Mouse (Mus musculus) Patski (cell line): ENCODE data around the gene Tjp2. TPM values are rescaled to one million over a fixed set of nuclear protein-coding genes. Genes with fewer than 3 reads are reported as not detected.
A peak's percentile ranks its signal among the peaks of the same experiment; 100 is the strongest.

Experiments used
- ATAC-seq: fragments of 100-300 bp; one replicate; pipeline ENCODE4 v1.8.0; 2021
- CTCF ChIA-PET: fragments of 350-600 bp; sonication (Branson Sonifier 250); formaldehyde crosslinking; loops from one replicate; lab custom pipeline; 2022; ENCODE audit warnings: inconsistent platforms; lab: Charles Lee
- POLR2A ChIA-PET: fragments of 350-600 bp; sonication (Branson Sonifier 250); formaldehyde crosslinking; loops from one replicate; lab custom pipeline; 2022; ENCODE audit warnings: antibody characterized with exemption, inconsistent platforms; lab: Charles Lee
- DNase-seq: peaks from one replicate; pipeline ENCODE4 v3.0.0-alpha.2; 2011; ENCODE audit warnings: low read depth, low spot score
- H3K27me3 ChIP-seq: fragments of 371-371 bp; one replicate; pipeline ENCODE4 v1.5.1; 2021
- CTCF ChIP-seq: fragments of 100-300 bp; IDR thresholded peaks from one replicate; pipeline ENCODE4 v1.5.1; 2021
- in situ Hi-C: fragments of 300-500 bp; cut with MboI; formaldehyde crosslinking; loops from 3 replicates; pipeline ENCODE4 v1.11.1; 2018; ENCODE audit warnings: low pct_unique_long_range_greater_than_20kb, mixed read lengths
- polyA plus RNA-seq: library from polyadenylated mRNA; unstranded; gene quantifications from one replicate; pipeline ENCODE4 v1.2.3, GENCODE M21; 2021

Gene Tjp2
- polyA plus RNA-seq, 1 experiment from 2014 or later = 43.3 TPM

DNA sequence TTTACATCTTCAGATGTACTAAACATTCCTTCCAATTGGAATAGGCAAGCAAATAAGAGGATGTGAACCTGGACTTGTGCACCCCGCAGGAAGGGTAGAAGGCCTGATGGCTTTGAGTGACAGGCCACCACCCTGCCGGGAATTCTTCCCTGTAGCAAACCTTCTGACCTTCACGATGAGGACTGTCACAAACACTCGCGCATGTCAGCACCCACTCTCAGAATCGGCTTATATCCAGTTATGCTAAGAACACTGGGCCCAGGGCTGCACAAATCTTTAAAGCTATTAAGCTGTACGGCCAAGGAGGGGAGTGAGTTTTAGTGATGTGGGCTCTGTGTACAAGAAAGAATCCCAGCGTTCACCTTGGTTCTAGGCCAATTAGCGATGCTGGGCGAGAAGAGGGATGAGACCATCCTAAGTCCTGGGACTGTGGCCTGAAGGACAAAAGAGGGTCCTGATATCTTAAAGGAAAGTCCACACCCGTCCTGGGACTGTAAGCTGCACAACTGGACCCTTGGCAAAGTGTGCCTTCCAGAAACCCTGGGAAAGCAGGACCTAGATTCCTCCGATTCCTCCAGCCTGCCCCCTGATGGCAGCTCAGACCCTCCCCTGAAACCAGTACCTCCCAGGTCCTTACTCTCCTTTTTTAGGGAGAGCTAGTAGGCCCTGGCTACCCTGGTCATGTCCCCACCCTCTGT, 12.1 kb downstream of the Tjp2 start:
- DNase-seq (no peak), ATAC-seq (no peak)
- no peak for TF ChIP-seq CTCF
- H3K27me3 ChIP-seq = no peaks in the 10 kb centered on the region
- in situ Hi-C loops = no loop called here
- CTCF ChIA-PET = interaction anchor here (0.9 to 1.6 kb wide), 5 partner anchors 9 to 51 kb away, joined by 3 to 6 read pairs (median 3); no protein-coding TSS in a partner anchor
- POLR2A ChIA-PET = no interaction called here

DNA sequence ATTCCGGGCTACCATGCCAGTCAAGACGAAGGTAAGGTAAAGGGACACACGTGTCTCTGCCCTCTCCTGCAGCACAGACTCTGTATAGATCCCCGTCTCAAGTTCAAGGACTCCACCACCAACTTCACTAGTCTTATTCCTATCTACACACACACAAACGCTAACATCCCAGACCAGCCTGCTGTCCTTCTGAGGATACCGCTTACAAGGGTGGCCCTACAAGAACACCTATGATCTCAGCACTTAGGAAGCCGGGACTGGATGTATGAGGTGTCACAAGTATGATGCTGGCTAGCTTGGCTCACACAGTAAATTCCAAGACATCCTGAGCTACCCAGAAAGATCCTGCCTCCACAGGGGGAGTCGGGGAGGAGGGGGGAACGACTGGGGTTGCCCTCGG, 13.7 kb downstream of the Tjp2 start:
- H3K27me3 ChIP-seq = no peaks in the 10 kb centered on the region
- POLR2A ChIA-PET = interaction anchor here (0.6 kb wide), 2 partner anchors 15 to 1206 kb away, joined by 3 read pairs; no protein-coding TSS in a partner anchor
- in situ Hi-C loops = no loop called here
- TF ChIP-seq CTCF = no peak
- CTCF ChIA-PET = interaction anchor here (0.9 to 1.1 kb wide), 2 partner anchors 10 to 58 kb away, joined by 3 to 6 read pairs; no protein-coding TSS in a partner anchor
- ATAC-seq (peak; percentile 95), DNase-seq (peak; percentile 44)

DNA sequence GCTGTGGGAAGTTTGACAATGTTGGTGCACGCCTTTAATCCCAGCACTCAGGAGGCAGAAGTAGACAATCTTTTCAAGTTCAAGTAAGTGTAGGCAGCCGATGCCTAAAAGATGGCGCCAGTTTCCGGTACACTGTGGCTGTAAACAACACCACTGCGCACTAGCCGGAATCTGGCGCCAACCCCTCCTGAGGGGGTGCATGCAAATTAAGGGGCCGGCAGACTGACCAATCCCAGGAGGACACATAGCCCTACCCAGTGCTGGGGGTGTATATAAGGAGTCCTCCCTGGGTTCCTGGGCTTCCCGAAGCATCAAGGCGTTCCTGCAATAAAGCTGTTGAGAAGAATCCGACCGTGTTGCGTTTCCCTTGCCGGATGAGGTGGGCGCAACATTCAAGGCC, 15.3 kb downstream of the Tjp2 start:
- ChIA-PET CTCF (interaction anchor here (0.7 kb wide), 1 partner anchor 12 kb away, joined by 3 read pairs; no protein-coding TSS in a partner anchor), POLR2A (no interaction called here)
- in situ Hi-C loops = no loop called here
- ATAC-seq (no peak), DNase-seq (no peak)
- no peaks in the 10 kb centered on the region for H3K27me3 ChIP-seq
- TF ChIP-seq CTCF = no peak

DNA sequence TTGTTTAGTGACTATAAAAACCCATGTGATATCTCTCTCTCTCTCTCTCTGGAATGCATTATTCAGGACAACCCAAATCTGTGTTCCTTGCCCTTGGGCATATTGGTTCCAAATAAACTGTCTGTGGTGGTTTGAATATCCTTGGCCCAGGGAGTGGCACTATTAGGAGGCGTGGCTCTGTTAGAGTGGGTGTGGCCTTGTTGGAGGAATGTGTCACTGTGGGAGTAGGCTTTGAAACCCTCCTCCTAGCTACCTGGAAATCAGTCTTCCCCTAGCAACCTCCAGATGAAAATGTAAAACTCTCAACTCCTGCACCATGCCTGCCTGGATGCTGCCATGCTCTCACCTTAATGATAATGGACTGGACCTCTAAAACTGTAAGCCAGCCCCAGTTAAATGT, 16.9 kb downstream of the Tjp2 start:
- no peak for DNase-seq
- H3K27me3 ChIP-seq = no peaks in the 10 kb centered on the region
- no peak for TF ChIP-seq CTCF
- ATAC-seq = no peak
- POLR2A ChIA-PET = no interaction called here
- in situ Hi-C loops = no loop called here
- CTCF ChIA-PET = interaction anchor here (2.9 kb wide), 1 partner anchor 9 kb away, joined by 9 read pairs; no protein-coding TSS in a partner anchor

DNA sequence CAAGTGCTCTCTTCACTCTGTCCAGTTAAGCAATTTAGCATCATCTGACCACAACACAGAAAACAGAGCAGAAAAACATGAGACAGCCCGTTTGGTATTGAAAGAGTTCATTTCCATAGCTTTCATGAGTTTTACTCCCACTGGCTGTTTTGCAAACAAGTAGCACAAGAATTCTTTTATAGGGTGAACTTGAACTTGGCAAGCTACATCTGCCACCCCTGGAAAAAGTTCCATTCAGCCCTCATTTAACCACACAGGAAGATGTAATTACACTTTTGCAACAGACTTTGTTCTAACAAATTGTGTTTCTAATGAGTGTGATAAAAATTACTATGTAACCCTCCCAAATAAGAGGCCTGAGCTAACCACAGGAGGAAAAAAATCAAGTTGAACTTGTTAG, 19.8 kb downstream of the Tjp2 start:
- ATAC-seq (no peak), DNase-seq (no peak)
- TF ChIP-seq CTCF = no peak
- no peaks in the 10 kb centered on the region for H3K27me3 ChIP-seq
- ChIA-PET POLR2A (interaction anchor here (0.9 kb wide), 1 partner anchor 16 kb away, joined by 3 read pairs; no protein-coding TSS in a partner anchor), CTCF (interaction anchor here (0.9 to 2.9 kb wide), 5 partner anchors 8 to 44 kb away, joined by 3 to 9 read pairs (median 3); no protein-coding TSS in a partner anchor)
- in situ Hi-C loops = no loop called here

DNA sequence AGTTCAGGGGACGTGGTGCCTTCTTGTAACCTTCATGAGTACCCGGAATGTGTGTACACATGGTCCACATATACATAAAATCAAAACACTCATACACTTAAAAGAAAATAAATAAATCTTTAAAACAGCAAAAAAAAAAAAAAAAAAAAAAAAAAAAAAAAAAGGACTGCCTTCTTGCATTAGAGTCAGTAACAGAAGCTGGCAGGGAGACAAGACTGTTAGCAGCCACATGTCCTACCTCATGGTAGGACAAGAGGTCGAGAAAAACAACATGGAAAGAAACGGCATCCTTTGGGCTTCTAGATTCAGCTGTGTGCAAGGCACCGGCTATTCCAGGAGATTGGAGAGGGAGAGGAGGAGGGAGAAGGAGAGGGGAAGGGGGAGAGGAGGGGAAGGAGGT, 23.0 kb downstream of the Tjp2 start:
- H3K27me3 ChIP-seq = no peaks in the 10 kb centered on the region
- in situ Hi-C loops = no loop called here
- ChIA-PET POLR2A (interaction anchor here (0.6 kb wide), 1 partner anchor 14 kb away, joined by 8 read pairs; no protein-coding TSS in a partner anchor), CTCF (interaction anchor here (1.7 kb wide), 1 partner anchor 11 kb away, joined by 6 read pairs; no protein-coding TSS in a partner anchor)
- ATAC-seq = no peak
- no peak for TF ChIP-seq CTCF
- no peak for DNase-seq

DNA sequence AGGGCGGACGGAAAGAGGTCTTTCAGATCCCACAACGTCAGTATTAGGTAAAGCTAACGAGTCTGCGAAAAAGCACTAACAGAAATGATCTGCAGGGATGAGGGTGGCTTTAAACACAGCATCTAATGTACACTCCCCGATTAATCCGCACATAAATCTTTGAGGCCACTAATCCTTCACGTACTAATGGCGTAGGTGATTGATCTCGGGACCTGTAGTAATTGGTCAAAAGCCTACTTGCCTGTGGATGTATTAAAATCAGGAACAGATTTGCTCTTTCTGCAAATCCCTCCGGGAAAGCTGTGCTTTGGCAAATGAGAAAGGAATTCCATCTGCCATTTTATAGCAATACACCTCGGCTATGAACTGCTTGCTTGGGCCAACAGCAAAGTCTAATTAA, 24.3 kb downstream of the Tjp2 start:
- ATAC-seq (no peak), DNase-seq (no peak)
- TF ChIP-seq CTCF = no peak
- H3K27me3 ChIP-seq = no peaks in the 10 kb centered on the region
- in situ Hi-C loops = no loop called here
- ChIA-PET CTCF (interaction anchor here (1.7 kb wide), 1 partner anchor 12 kb away, joined by 6 read pairs; no protein-coding TSS in a partner anchor), POLR2A (no interaction called here)

DNA sequence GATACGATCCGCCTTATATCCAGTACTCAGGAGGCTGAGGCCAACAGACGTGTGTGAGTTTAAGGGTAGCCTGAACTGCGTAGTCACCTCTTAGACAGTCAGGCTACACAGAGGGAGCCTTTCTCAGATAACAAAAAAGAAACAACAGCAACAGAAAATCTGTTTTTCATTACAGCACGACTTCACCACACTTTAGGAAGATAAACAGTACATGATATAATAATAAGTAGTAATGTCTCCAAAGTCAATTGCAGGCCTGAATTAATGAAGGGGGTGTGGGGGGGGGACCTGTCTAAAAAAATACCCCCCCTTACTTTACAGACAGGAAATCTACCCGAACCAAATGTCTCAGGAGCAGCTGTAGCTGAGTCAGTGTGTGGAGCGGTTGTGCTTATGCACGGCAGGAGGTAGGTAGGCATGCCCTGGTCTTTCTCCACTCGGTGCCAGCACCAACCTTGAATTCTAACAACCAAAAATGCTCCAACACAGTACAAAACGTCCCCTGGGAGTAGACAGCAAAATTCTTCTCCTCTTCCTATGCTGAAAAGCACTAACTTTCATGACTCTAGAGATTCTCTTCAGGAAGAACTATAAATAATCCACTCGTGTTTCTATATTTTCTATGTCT, 26.0 kb downstream of the Tjp2 start:
- in situ Hi-C loops = no loop called here
- no peak for TF ChIP-seq CTCF
- CTCF ChIA-PET = interaction anchor here (0.9 to 1.9 kb wide), 2 partner anchors 14 to 15 kb away, joined by 4 read pairs; no protein-coding TSS in a partner anchor
- DNase-seq (no peak), ATAC-seq (no peak)
- POLR2A ChIA-PET = no interaction called here
- H3K27me3 ChIP-seq = no peaks in the 10 kb centered on the region

DNA sequence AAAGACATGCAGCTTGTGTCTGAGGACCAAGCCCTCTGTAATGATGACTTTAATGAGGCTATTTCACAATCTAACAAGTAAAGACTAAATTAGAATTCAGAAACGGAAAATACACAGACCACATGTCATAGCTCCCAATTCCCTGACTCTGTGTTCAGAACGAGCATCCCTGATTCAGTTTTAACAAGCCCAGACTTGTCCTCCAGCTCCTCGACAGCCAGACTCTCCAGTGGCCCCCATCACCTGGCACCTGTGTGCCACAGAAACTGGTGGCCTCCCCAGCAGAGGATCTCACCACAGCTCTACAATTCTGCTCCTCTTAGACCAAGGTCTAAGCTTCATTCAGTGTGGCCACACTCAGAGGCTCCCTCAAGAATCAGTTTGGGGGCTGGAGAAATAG, 27.5 kb downstream of the Tjp2 start:
- in situ Hi-C loops = no loop called here
- TF ChIP-seq CTCF = no peak
- no peak for DNase-seq
- H3K27me3 ChIP-seq = no peaks in the 10 kb centered on the region
- POLR2A ChIA-PET = interaction anchor here (1.0 kb wide), 1 partner anchor 26 kb away, joined by 3 read pairs; no protein-coding TSS in a partner anchor
- CTCF ChIA-PET = interaction anchor here (0.7 to 1.9 kb wide), 6 partner anchors 8 to 24 kb away, joined by 3 to 5 read pairs (median 4); no protein-coding TSS in a partner anchor
- ATAC-seq = no peak

DNA sequence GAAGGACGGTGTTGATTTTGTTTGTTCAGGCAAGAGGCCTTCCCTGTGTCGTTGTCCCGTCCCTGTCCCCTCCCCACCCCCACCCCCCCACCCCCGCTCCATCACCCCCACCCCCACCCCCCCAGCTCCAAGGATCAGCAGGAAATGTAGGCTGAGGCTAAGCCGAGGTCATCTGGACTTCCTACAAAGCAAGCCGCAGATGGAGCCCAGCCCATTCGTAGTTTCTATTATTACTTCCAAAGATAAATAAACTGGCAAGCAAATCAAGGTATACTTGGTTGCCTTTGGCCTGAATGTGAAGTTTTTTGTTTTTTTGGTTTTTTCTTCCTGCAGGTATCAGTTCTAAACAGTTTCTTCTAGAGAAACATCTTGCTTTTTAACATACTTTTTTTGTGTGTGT, 29.6 kb downstream of the Tjp2 start:
- CTCF ChIA-PET = no interaction called here
- TF ChIP-seq CTCF = no peak
- no peaks in the 10 kb centered on the region for H3K27me3 ChIP-seq
- DNase-seq (no peak), ATAC-seq (no peak)
- in situ Hi-C loops = no loop called here
- POLR2A ChIA-PET = no interaction called here
